Mouse (Mus musculus) lung, adult 18-20 months (tissue): ENCODE data around the gene Defb38.

Source experiments
- DNase-seq, 2 experiments: peaks; one replicate each; pipeline ENCODE4 v3.0.0; 2022; ENCODE audit warnings: mixed read lengths in 2 of 2

Gene Defb38

GRCm38 (mm10) chr8:19026466-19026865 lies at the start of gene Defb38:
Defb38 (minus strand) TSS chr8:19026566.
- no peak for DNase-seq

DNA sequence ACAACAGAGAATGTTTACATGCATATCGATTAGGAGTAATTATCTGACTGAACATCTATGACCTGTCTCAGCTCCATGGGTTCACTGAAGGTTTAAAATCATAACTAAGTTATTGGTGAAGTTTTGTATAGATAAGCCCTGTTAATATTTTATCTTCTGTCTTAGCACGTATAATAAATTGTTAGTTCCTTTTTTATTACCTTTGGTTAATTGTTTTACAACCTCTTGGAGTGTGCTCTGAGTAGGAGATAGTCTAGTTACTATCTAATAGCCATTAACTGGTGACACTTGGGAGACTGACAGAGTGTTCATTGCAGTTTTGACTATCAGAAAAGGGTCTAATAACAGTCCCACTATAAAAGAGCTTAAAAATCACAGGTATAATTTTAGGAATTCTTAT lies 39.6 kb upstream of the Defb38 start:
- no peak for DNase-seq

- DNase-seq = no peak
Observed at GRCm38 (mm10) chr8:19064710-19065109, 38.3 kb upstream of the Defb38 start, which contains the start of gene Defb39. Defb39 (minus strand) TSS chr8:19064810.

DNA sequence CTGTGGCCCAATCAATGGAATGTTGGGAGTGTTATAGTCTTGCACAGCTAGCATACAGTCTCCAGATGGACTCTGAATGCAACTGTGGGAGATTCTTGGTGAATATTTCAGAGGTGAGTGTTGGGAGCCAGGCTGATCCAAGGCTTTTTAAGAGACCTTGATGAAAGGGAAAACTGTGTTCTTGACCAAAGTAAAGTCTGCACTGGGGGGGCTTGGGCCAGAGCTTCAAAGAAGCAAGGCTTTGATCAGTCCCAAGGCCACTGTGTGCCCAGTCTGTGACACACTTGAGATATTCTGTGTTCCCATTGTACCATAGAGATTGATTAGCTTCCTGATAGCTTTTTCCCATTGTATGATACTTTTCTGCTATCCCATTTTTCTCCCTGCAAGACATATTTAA lies 36.5 kb upstream of the Defb38 start:
- DNase-seq = no peak

DNA sequence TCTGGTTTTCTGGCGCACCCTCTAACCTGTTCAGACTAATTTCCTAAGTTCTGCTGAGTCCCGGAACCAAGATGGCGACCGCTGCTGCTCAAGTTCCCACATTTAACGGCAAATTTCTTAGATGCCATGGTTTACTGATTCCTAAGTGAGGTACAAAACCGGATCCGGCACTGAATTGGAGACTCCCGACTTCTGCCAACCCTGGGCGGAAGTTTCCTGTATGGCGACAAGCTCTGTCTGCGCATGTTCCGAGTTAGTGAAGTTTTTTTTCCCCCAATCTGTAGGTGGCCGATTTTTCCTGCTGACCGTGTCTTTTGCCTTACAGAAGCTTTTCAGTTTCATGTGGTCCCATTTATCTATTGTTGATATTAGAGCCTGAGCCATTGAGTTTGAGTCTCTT lies 18.9 kb upstream of the Defb38 start:
- DNase-seq = no peak
